Mouse (Mus musculus): Measurements from ENCODE around the gene Scn3a. TPM values are rescaled to one million over a fixed set of nuclear protein-coding genes. Genes with fewer than 3 reads are reported as not detected.

The Scn3a gene
- polyA plus RNA-seq, 1 experiment from 2014 or later: 0.03 TPM

GRCm38 (mm10) chr2:65552222-65552621 is 15.2 kb downstream of the Scn3a start:
- POLR2A ChIA-PET: interaction anchor here (0.6 to 0.7 kb wide), 3 partner anchors 23 to 1980 kb away, joined by 3 to 5 read pairs (median 3); no protein-coding TSS in a partner anchor
- TF ChIP-seq CTCF (IDR thresholded peaks at IDR 0.05): no peak
- no peak for DNase-seq (ENCODE audit: low read depth, low spot score)
- in situ Hi-C loops (cut with MboI; ENCODE audit: low pct_unique_long_range_greater_than_20kb): no loop called here
- peaks cover 16% of the 10 kb centered on the region for H3K27me3 ChIP-seq
- no peak for ATAC-seq
- CTCF ChIA-PET: no interaction called here

GRCm38 (mm10) chr2:65551736-65552135 is 15.7 kb downstream of the Scn3a start:
- in situ Hi-C loops (cut with MboI; ENCODE audit: low pct_unique_long_range_greater_than_20kb): no loop called here
- DNase-seq (ENCODE audit: low read depth, low spot score) (no peak), ATAC-seq (no peak)
- POLR2A ChIA-PET: interaction anchor here (0.6 to 0.7 kb wide), 2 partner anchors 23 to 1294 kb away, joined by 3 to 5 read pairs; no protein-coding TSS in a partner anchor
- H3K27me3 ChIP-seq: peaks cover 11% of the 10 kb centered on the region
- no peak for TF ChIP-seq CTCF (IDR thresholded peaks at IDR 0.05)
- CTCF ChIA-PET: no interaction called here

GRCm38 (mm10) chr2:65550564-65550963 is 16.9 kb downstream of the Scn3a start:
- peaks cover 16% of the 10 kb centered on the region for H3K27me3 ChIP-seq
- ChIA-PET CTCF (no interaction called here), POLR2A (no interaction called here)
- no peak for TF ChIP-seq CTCF (IDR thresholded peaks at IDR 0.05)
- DNase-seq (ENCODE audit: low read depth, low spot score): no peak
- in situ Hi-C loops (cut with MboI; ENCODE audit: low pct_unique_long_range_greater_than_20kb): no loop called here
- no peak for ATAC-seq

GRCm38 (mm10) chr2:65548665-65549064 is 18.8 kb downstream of the Scn3a start:
- in situ Hi-C loops (cut with MboI; ENCODE audit: low pct_unique_long_range_greater_than_20kb): no loop called here
- DNase-seq (ENCODE audit: low read depth, low spot score) (no peak), ATAC-seq (no peak)
- no peak for TF ChIP-seq CTCF (IDR thresholded peaks at IDR 0.05)
- ChIA-PET CTCF (interaction anchor here (1.1 kb wide), 1 partner anchor 17 kb away, joined by 3 read pairs; no protein-coding TSS in a partner anchor), POLR2A (no interaction called here)
- peaks cover 17% of the 10 kb centered on the region for H3K27me3 ChIP-seq

- ChIA-PET CTCF (interaction anchor here (1.0 to 1.4 kb wide), 3 partner anchors 11 to 134 kb away, joined by 3 read pairs; no protein-coding TSS in a partner anchor), POLR2A (no interaction called here)
- TF ChIP-seq CTCF (IDR thresholded peaks at IDR 0.05): no peak
- peaks cover 17% of the 10 kb centered on the region for H3K27me3 ChIP-seq
- in situ Hi-C loops (cut with MboI; ENCODE audit: low pct_unique_long_range_greater_than_20kb): no loop called here
- no peak for DNase-seq (ENCODE audit: low read depth, low spot score)
- ATAC-seq: no peak
Observed at GRCm38 (mm10) chr2:65547341-65547740, 20.1 kb downstream of the Scn3a start.

- CTCF ChIA-PET: interaction anchor here (1.1 kb wide), 1 partner anchor 129 kb away, joined by 4 read pairs; no protein-coding TSS in a partner anchor
- POLR2A ChIA-PET: no interaction called here
- in situ Hi-C loops (cut with MboI; ENCODE audit: low pct_unique_long_range_greater_than_20kb): no loop called here
- H3K27me3 ChIP-seq: peaks cover 26% of the 10 kb centered on the region
- TF ChIP-seq CTCF (IDR thresholded peaks at IDR 0.05): no peak
- ATAC-seq: no peak
- DNase-seq (ENCODE audit: low read depth, low spot score): no peak
Observed at GRCm38 (mm10) chr2:65542906-65543592, 24.4 kb downstream of the Scn3a start.

GRCm38 (mm10) chr2:65541781-65542180 is 25.6 kb downstream of the Scn3a start:
- ChIA-PET POLR2A (no interaction called here), CTCF (no interaction called here)
- peaks cover 30% of the 10 kb centered on the region for H3K27me3 ChIP-seq
- TF ChIP-seq CTCF (IDR thresholded peaks at IDR 0.05): no peak
- DNase-seq (ENCODE audit: low read depth, low spot score) (no peak), ATAC-seq (no peak)
- in situ Hi-C loops (cut with MboI; ENCODE audit: low pct_unique_long_range_greater_than_20kb): no loop called here

GRCm38 (mm10) chr2:65538436-65538835 is 29.0 kb downstream of the Scn3a start:
- TF ChIP-seq CTCF (IDR thresholded peaks at IDR 0.05): no peak
- DNase-seq (ENCODE audit: low read depth, low spot score) (no peak), ATAC-seq (no peak)
- peaks cover 28% of the 10 kb centered on the region for H3K27me3 ChIP-seq
- CTCF ChIA-PET: no interaction called here
- in situ Hi-C loops (cut with MboI; ENCODE audit: low pct_unique_long_range_greater_than_20kb): no loop called here
- POLR2A ChIA-PET: no interaction called here

- no peak for DNase-seq (ENCODE audit: low read depth, low spot score)
- H3K27me3 ChIP-seq: peaks cover 19% of the 10 kb centered on the region
- ChIA-PET POLR2A (no interaction called here), CTCF (no interaction called here)
- no peak for ATAC-seq
- no peak for TF ChIP-seq CTCF (IDR thresholded peaks at IDR 0.05)
- in situ Hi-C loops (cut with MboI; ENCODE audit: low pct_unique_long_range_greater_than_20kb): no loop called here
Observed at GRCm38 (mm10) chr2:65532127-65532854, 35.1 kb downstream of the Scn3a start.

- in situ Hi-C loops (cut with MboI; ENCODE audit: low pct_unique_long_range_greater_than_20kb): no loop called here
- CTCF ChIA-PET: no interaction called here
- peaks cover 12% of the 10 kb centered on the region for H3K27me3 ChIP-seq
- TF ChIP-seq CTCF (IDR thresholded peaks at IDR 0.05): no peak
- DNase-seq (ENCODE audit: low read depth, low spot score): no peak
- POLR2A ChIA-PET: no interaction called here
- no peak for ATAC-seq
Observed at GRCm38 (mm10) chr2:65529148-65529547, 38.3 kb downstream of the Scn3a start.

GRCm38 (mm10) chr2:65516703-65517102 is 50.7 kb downstream of the Scn3a start:
- no peak for TF ChIP-seq CTCF (IDR thresholded peaks at IDR 0.05)
- no peak for DNase-seq (ENCODE audit: low read depth, low spot score)
- ATAC-seq: no peak
- CTCF ChIA-PET: interaction anchor here (1.4 kb wide), 1 partner anchor 8 kb away, joined by 3 read pairs; no protein-coding TSS in a partner anchor
- peaks cover 33% of the 10 kb centered on the region for H3K27me3 ChIP-seq
- in situ Hi-C loops (cut with MboI; ENCODE audit: low pct_unique_long_range_greater_than_20kb): no loop called here
- POLR2A ChIA-PET: no interaction called here
